Mouse (Mus musculus) heart, embryonic 16.5 days (tissue): ENCODE data around the gene Gm20388. TPM values are rescaled to one million over a fixed set of nuclear protein-coding genes. Genes with fewer than 3 reads are reported as not detected.
A peak's percentile ranks its signal among the peaks of the same experiment; 100 is the strongest.

Source experiments
- ATAC-seq: fragments of 200-750 bp; cut with Nextera tagmentation; replicated peaks from 2 replicates; pipeline ENCODE4 v1.8.0; 2017; ENCODE audit warnings: moderate number of reproducible peaks; ENCODE audit not compliant: insufficient read depth, low FRiP score; ENCODE audit errors: extremely low read depth
- H3K27ac ChIP-seq: fragments of 300-500 bp; sonication (generic); 2 replicates; pipeline ENCODE4 v1.5.1; 2014; ENCODE audit warnings: mild to moderate bottlenecking, low read length, control low read depth, moderate library complexity
- H3K27me3 ChIP-seq: fragments of 300-500 bp; sonication (generic); 2 replicates; pipeline ENCODE4 v1.6.1; 2014; ENCODE audit warnings: low read length, mixed read lengths; ENCODE audit not compliant: control insufficient read depth, insufficient read depth
- H3K36me3 ChIP-seq: fragments of 300-500 bp; sonication (generic); 2 replicates; pipeline ENCODE4 v1.6.1; 2014; ENCODE audit not compliant: control insufficient read depth, insufficient read depth
- H3K4me1 ChIP-seq: fragments of 300-500 bp; sonication (generic); 2 replicates; pipeline ENCODE4 v1.6.1; 2014; ENCODE audit warnings: low read length, mixed read lengths; ENCODE audit not compliant: control insufficient read depth, insufficient read depth
- H3K4me2 ChIP-seq: fragments of 300-500 bp; sonication (generic); 2 replicates; pipeline ENCODE4 v1.6.1; 2014; ENCODE audit warnings: low read depth, mild to moderate bottlenecking, control low read depth, low read length
- H3K4me3 ChIP-seq: fragments of 300-500 bp; sonication (generic); 2 replicates; pipeline ENCODE4 v1.5.1; 2014; ENCODE audit warnings: mild to moderate bottlenecking, control low read depth, low read length
- H3K9ac ChIP-seq: fragments of 300-500 bp; sonication (generic); 2 replicates; pipeline ENCODE4 v1.6.1; 2014; ENCODE audit warnings: low read length, control low read depth
- H3K9me3 ChIP-seq: fragments of 300-500 bp; sonication (generic); replicated peaks from 2 replicates; pipeline ENCODE4 v1.6.1; 2016; ENCODE audit warnings: low read length; ENCODE audit not compliant: control insufficient read depth
- WGBS: fragments of 180-500 bp; shearing (Covaris S2); extraction: QIAGEN DNeasy Blood & Tissue Kit; methylation state at CpG from one replicate; pipeline ENCODE4 v1.1.7; 2014; 5-methylcytosine and 5-hydroxymethylcytosine counted together
- polyA plus RNA-seq: library from polyadenylated mRNA; unstranded; fragments of >200 nt; fragmentation: Nextera tagmentation; extraction: Ambion mirVana; gene quantifications from 2 replicates; pipeline ENCODE4 v1.2.1, GENCODE M21; 2015

The Gm20388 gene
- polyA plus RNA-seq, 1 experiment from 2014 or later = 4.5 TPM

DNA sequence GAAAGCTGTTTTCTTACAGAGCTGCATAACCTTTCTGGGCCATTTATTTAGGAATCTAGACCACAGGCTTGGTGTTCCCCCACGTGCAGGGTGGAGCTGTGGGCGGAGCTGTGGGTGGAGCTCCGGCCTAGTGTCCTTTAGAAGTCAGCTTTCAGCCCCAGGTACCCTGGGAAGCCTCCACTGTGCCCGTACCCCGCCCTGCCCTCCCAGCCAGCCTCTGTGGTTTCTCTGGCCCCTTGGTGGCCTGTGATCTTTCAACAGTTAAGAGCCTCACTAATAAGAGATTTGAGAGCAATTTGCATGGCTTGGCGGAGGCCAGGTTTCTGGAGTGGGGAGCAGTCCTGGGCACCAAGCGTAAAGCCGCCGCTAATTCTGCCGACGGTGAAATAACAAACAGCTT is 979.4 kb downstream of the Gm20388 start:
- no peaks in the 10 kb centered on the region for H3K4me1 ChIP-seq
- no peak overlapping the region for H3K27ac ChIP-seq
- no peak overlapping the region for H3K4me2 ChIP-seq
- H3K36me3 ChIP-seq = no peaks in the 10 kb centered on the region
- 5% methylated on average over 11 of the region's 11 CpGs for WGBS
- H3K4me3 ChIP-seq = no peak overlapping the region
- peaks cover 92% of the 10 kb centered on the region for H3K27me3 ChIP-seq
- ATAC-seq = no peak
- H3K9ac ChIP-seq = no peak overlapping the region
- no peaks in the 10 kb centered on the region for H3K9me3 ChIP-seq

- Histone ChIP-seq H3K4me2 (no peak overlapping the region), H3K9ac (no peak overlapping the region), H3K27me3 (peaks cover 61% of the 10 kb centered on the region), H3K4me1 (no peaks in the 10 kb centered on the region), H3K4me3 (no peak overlapping the region), H3K27ac (no peak overlapping the region), H3K9me3 (no peaks in the 10 kb centered on the region; the same call in 1 of the 2 replicates), H3K36me3 (no peaks in the 10 kb centered on the region)
- WGBS = 5% methylated on average over 4 of the region's 4 CpGs
- ATAC-seq = no peak
Measured at GRCm38 (mm10) chr8:120895009-120895408, 984.4 kb downstream of the Gm20388 start.

DNA sequence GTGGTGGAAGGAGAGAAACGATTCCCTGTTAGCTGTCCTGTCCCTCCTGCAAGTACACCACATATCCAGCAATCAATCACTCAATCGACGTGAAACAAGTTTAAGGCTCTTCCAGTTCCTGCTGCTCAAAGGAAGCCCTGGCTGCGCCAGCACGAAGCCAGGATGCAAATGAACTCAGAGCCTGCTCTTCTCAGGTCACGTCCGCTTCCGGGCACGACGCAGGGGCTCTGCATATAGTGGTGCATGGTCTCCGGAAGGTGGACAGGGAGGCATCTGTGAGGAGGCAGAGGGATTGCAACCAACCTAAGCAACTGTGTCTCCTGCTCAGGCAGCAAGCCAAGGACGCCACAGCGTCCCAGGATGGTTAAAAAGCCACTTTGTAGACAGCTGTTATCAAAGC is 985.0 kb downstream of the Gm20388 start:
- Histone ChIP-seq H3K27ac (no peak overlapping the region), H3K4me2 (peak overlapping the region; percentile 13; the same call in 1 of the 2 replicates), H3K9me3 (no peaks in the 10 kb centered on the region; the same call in 1 of the 2 replicates), H3K36me3 (no peaks in the 10 kb centered on the region), H3K4me3 (no peak overlapping the region), H3K9ac (no peak overlapping the region), H3K4me1 (no peaks in the 10 kb centered on the region), H3K27me3 (peaks cover 58% of the 10 kb centered on the region)
- ATAC-seq = no peak
- WGBS = under 1% methylated on average over 13 of the region's 13 CpGs

DNA sequence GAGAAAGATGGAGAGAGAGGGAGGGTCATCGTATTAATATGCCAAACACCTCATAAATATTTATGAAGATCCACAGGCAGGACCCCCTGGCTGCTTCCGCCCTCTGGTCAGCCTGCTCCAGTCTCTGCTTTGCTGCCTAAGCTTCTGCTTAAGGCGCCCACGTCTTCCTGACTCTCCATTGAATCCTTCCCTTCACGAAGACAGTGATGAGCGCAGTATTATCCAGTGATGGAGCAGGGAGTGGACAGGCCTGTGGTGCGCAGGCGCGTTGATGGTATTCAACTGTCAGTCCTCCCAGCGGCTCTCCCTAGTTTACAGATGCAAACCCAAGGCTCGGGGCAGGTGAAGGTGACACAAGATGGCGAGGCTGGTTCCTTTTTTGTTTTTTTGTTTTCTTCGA is 985.6 kb downstream of the Gm20388 start:
- no peak overlapping the region for H3K9ac ChIP-seq
- H3K4me2 ChIP-seq = no peak overlapping the region
- no peak overlapping the region for H3K4me3 ChIP-seq
- peaks cover 55% of the 10 kb centered on the region for H3K27me3 ChIP-seq
- no peak for ATAC-seq
- no peaks in the 10 kb centered on the region for H3K36me3 ChIP-seq
- H3K4me1 ChIP-seq = no peaks in the 10 kb centered on the region
- no peaks in the 10 kb centered on the region; the same call in 1 of the 2 replicates for H3K9me3 ChIP-seq
- H3K27ac ChIP-seq = no peak overlapping the region
- 40% methylated on average over 13 of the region's 13 CpGs for WGBS

- no peak overlapping the region for H3K27ac ChIP-seq
- 52% methylated on average over 4 of the region's 4 CpGs for WGBS
- H3K4me2 ChIP-seq = no peak overlapping the region
- H3K9me3 ChIP-seq = no peaks in the 10 kb centered on the region; the same call in 1 of the 2 replicates
- H3K27me3 ChIP-seq = peaks cover 41% of the 10 kb centered on the region
- H3K4me1 ChIP-seq = no peaks in the 10 kb centered on the region
- ATAC-seq = no peak
- H3K9ac ChIP-seq = no peak overlapping the region
- no peak overlapping the region for H3K4me3 ChIP-seq
- no peaks in the 10 kb centered on the region for H3K36me3 ChIP-seq
Measured at GRCm38 (mm10) chr8:120898008-120898407, 987.4 kb downstream of the Gm20388 start.

GRCm38 (mm10) chr8:120898828-120899407 is 988.3 kb downstream of the Gm20388 start:
- Histone ChIP-seq H3K4me3 (no peak overlapping the region), H3K27ac (no peak overlapping the region), H3K9ac (no peak overlapping the region), H3K36me3 (no peaks in the 10 kb centered on the region), H3K4me2 (no peak overlapping the region), H3K4me1 (no peaks in the 10 kb centered on the region), H3K27me3 (peaks cover 32% of the 10 kb centered on the region), H3K9me3 (no peaks in the 10 kb centered on the region; the same call in 1 of the 2 replicates)
- 34% methylated on average over 17 of the region's 17 CpGs for WGBS
- ATAC-seq = no peak

DNA sequence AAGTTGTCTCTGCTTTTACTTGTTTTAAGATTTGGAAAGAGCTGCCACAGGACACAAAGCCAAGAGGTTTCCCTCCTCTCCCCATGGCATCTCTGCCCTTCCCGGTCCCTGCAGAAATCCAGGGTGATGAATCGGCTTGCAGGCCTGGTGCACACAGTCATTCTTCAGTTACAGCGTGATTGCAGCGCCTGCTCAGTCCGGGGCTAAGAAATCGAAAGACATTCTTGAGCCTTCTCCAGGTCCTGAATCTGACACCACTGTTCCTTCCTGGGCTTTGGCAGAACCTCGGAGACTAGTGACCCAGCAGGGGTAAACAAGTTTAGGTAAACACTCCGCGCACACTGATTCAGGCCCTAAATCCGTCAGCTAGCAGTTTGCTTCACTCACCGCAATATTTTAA is 991.7 kb downstream of the Gm20388 start:
- Histone ChIP-seq H3K27me3 (peaks cover 7% of the 10 kb centered on the region), H3K4me1 (no peaks in the 10 kb centered on the region)

GRCm38 (mm10) chr8:120907671-120908070 is 997.0 kb downstream of the Gm20388 start:
- no peaks in the 10 kb centered on the region for H3K9me3 ChIP-seq
- no peak overlapping the region for H3K4me2 ChIP-seq
- WGBS = 38% methylated on average over 6 of the region's 6 CpGs
- H3K27me3 ChIP-seq = no peaks in the 10 kb centered on the region; the same call in 1 of the 2 replicates
- H3K36me3 ChIP-seq = no peaks in the 10 kb centered on the region
- no peak overlapping the region for H3K9ac ChIP-seq
- H3K4me3 ChIP-seq = no peak overlapping the region
- 0 out of 2 replicates have a peak, but pooled peaks cover 2% of the 10 kb centered on the region for H3K4me1 ChIP-seq
- no peak for ATAC-seq
- H3K27ac ChIP-seq = no peak overlapping the region

More for the DNA sequence above, 991.7 kb downstream of the Gm20388 start:
- H3K4me2 ChIP-seq = no peak overlapping the region
- no peaks in the 10 kb centered on the region; the same call in 1 of the 2 replicates for H3K9me3 ChIP-seq
- H3K36me3 ChIP-seq = no peaks in the 10 kb centered on the region
- 40% methylated on average over 11 of the region's 11 CpGs for WGBS
- no peak overlapping the region for H3K9ac ChIP-seq
- no peak overlapping the region for H3K4me3 ChIP-seq
- H3K27ac ChIP-seq = no peak overlapping the region
- no peak for ATAC-seq

DNA sequence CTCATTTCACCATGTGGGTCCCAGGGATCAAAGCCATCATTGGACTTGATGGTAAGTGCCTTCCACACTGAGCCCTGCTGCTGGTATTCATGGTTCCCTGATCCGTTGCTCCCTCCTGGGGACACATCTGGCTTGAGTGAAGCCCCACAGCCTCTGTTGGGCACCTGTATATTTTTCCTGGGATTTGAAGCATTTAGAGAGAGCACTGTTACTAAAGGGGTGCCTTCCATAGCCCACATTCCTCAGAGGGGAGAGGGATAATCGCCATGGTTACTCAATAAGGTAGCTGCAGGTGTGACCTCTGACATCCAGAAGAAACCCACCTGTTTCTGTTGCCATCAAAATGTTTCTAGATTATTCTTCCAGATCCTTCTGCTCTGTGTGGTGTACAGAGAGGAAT is 1000.3 kb downstream of the Gm20388 start:
- Histone ChIP-seq H3K4me2 (no peak overlapping the region), H3K27me3 (no peaks in the 10 kb centered on the region; the same call in 1 of the 2 replicates), H3K9me3 (no peaks in the 10 kb centered on the region), H3K27ac (no peak overlapping the region), H3K36me3 (no peaks in the 10 kb centered on the region), H3K9ac (no peak overlapping the region), H3K4me1 (0 out of 2 replicates have a peak, but pooled peaks cover 2% of the 10 kb centered on the region), H3K4me3 (no peak overlapping the region)
- ATAC-seq = no peak
- 65% methylated on average over 2 of the region's 2 CpGs for WGBS
